Mouse (Mus musculus) left cerebral cortex, adult 18-20 months (tissue): Measurements from ENCODE around the gene Mboat2. TPM values are rescaled to one million over a fixed set of nuclear protein-coding genes. Genes with fewer than 3 reads are reported as not detected.

Experiments used
- DNase-seq, 2 experiments: peaks; one replicate each; pipeline ENCODE4 v3.0.0; 2021 to 2022; ENCODE audit warnings: low spot score in 2 of 2, mixed read lengths in 1 of 2
- total RNA-seq, 2 experiments: library from RNA; stranded (reverse); gene quantifications; 2 replicates each; pipeline ENCODE4 v1.2.3; 2021

The Mboat2 gene
- total RNA-seq, 2 experiments from 2014 or later = 85.0 to 94.7 TPM

DNA sequence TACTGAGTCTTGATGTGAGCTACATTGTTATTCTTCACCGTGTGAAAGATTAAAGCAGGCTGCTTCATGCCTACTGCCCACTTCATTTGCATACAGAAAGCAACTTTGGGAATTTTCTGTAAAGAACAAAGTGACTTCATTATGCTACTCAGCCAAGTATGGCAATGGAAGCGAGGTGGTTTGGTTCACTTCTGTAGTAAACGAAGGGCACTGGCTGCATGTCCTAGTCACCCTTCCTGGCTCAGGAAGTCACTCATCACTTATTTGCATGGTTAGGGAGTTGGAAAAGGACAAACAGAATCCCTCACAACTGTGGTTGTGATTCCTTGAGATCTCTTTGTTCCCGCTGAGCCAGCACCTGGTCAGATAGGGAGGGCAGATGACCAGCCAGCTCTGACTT lies 66.7 kb downstream of the Mboat2 start:
- no peak for DNase-seq

DNA sequence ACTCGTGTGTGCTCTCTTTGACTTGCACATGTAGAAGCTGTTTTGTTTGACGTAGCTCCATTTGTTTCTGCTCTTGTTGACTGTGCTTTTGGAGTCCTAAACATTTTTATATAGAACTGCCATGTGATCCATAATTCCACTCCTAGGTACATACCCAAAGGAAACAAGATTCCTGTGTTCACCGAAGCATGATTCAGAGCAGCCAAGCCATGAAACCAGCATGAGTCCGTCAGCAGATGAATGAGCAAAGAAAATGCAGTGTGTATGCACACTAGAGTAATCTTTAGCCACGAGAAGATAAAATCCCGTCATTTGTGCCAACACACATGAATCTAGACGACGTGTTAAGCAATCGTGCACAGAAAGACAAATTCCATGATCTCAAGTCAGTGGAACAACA lies 67.5 kb downstream of the Mboat2 start:
- DNase-seq = no peak

DNA sequence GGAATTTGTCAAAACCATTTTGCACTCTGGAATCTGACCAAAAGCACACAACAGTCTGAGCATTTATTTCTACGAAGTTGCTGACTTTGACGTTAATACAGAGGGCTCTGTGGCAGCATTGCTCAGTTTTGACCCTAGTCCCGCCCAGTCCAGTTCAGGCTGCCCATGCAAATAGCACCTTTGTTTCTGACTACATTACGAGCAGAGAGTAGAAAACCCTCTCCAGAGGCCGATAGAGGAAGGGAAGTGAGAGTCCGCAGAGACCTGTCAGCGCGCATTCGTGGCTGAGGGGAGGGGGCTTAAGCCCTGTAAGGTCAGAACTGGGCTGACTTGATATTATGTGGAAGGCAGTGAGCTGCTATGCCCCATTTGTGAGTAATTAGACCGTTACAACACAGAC lies 69.0 kb downstream of the Mboat2 start:
- DNase-seq = no peak

DNA sequence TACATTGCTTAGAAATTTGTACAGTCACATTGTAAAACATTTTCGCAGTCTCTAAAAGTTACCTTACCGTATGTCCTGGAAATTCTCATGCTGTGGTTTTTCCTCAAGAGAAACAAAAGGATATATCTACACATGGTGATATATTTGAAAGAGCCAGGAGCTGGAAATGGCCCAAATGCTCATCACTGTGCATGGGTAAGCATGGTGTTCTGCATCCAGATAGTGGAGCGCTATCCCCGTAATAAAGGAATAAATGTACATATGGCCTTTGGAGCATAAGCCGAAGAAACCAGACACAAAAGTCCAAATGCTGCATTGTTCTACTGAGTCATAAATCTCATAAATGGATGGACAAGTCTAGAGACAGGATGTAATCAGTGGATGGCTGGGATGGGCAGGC lies 72.1 kb downstream of the Mboat2 start:
- no peak for DNase-seq

DNA sequence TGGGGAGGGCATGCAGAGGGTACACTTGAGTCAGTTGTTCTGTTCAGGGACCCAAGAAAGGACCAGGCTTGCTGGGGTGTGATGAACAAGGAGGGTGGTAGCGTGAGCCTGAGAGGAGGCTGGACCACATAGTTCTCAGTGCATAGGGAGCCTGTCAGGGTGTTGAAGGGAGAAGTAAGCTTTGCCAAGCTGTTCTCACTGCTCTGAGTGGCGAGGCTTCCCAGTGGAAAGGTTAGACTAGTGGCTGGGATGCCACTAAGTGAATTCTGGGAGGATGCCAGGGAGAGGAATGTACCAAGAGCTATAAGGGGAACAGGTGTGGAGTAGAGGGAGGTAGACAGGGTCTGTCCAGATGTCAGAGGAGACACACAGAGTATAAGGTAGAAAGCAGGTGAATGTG lies 77.2 kb downstream of the Mboat2 start:
- DNase-seq = no peak

DNA sequence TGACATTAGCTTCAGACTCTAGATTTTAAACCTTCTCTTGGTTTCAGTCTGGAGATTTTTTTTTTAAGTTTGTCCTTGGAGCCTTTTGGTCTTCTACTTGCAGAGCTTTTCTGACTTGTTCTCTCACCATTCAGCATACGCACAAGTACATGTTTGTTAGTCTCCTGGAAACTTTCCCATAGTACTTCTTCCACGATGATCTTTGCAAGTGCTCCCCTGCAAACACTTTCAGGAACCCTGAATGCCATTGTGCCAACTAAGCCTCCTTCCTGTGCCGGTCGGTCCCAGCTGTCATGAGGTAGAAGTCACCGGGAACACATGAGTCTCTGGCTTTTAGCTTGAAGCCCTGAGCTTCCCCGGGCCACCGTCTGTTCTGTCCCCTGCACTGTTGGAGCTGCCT lies 79.0 kb downstream of the Mboat2 start:
- DNase-seq = no peak

DNA sequence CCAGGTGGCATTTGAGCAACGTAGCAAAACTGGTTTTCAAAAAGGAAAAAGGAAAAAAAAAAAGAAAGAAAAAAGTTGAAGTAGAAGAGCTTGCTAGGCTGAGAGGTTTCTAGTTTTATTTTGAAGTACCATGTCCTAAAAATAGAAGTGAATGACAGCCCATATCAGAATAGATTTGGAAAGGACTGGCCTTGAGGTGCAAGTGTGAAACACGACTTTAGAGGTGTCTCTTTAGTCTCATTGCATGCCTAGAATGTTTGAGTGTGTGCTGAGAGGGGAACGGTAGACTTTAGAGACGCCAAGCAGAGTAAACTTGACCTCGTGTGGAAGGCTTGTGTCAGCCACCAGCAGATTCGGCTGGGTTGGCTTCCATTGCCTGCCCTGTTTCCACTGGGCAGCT lies 81.5 kb downstream of the Mboat2 start:
- DNase-seq = no peak

DNA sequence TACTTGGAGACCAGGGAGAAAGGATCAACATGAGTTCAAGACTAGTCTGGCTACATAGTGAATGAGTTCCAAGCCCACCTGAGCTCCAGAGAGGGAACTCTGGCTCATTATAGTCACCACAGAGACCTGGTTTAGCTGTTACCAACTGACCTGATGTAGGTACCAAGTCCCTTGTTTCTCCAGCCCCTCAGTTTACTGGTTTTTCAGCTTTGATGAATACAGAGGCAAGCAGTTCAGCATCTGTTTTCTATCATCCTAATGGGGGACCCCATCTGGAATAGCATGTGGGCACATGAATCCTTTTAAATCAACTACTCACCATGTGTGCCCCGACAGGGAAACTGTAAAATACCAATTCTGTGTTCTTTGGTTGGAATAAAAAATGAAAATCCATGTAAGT lies 82.2 kb downstream of the Mboat2 start:
- DNase-seq = no peak

DNA sequence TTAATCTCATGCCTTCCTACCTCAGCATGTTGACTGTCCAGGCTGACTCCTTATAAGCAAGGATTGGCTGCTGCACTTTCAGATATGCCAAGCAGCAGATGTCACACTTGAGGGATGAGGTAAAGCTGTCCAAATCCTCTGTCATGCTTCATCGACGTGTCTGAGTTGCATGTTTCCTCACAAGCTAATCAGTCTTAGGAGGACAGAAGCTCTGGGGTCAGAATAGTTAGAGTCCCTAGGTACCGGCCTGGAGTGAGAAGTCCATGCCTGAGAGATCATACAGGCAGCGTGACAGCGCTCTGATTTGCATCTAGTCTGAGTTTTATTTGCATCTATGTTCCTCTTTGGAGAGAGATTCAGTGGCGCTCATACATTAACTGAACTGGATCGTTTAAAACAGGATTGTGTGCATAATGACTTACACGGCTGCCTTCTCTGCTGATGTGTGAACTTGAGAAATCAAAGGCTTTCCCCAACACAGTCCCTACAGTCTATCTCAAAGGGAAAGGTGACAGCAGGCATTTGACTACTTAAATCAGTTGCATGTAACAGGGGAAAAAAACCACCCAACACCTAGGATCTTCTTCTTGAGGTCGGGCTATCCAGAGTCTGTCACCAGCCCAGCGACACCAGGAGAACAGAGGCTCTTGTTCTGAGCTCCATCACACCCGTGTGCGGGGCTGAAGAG lies 88.0 kb downstream of the Mboat2 start:
- no peak for DNase-seq

DNA sequence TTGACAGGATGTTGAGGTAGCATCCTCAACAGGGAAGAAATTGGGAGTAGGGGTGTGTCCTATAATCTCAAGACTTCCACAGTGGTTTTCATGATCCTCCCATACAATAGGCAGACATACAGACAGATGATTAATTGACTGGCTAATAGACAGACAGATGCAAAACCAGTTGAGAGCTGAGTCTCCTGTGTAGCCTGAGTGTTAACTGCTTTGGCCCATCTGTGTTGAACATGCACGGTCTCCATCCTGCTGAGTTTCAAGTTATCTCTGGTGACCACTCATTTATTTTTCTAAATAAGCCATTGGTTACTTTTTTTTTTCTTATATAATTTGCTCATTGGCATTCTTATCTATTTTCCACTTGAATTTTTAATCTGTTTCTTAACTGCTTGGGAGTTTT lies 90.2 kb downstream of the Mboat2 start:
- DNase-seq = no peak

DNA sequence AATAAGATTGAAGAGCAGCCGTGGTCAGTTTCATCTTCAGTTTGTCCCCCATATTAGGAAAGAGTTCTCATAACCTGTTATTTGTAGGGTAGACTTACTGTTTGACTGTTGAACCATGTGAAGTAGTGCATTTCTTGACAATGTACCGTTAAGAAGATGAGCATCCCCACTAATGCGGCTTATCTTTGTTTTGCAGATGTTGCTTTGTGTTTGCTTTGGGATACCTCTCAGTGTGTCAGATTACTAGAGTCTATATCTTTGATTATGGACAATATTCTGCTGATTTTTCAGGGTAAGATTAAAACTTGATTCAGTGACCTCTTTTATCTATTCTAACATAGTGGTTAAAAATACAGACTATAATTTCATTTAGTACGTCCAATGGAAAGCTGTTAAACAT lies 93.3 kb downstream of the Mboat2 start:
- DNase-seq = no peak

DNA sequence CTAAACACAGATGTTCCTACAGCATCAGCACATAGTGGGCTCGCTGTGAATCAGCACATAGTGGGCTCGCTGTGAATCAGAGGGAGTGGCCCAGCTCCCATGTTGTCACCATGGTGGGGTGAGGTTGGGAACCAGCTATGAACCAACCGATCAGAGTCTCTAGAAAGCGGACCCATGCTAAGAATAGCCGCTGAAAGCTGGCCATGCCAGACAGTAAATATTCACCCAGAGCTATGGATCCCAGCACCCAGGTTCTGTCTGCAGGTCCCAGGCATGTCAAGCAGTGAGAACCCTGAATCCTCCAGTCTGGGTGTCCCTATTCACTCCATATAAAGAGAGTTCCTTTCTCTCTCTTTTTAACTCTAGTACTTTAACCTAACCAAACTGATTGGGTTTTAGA lies 94.6 kb downstream of the Mboat2 start:
- DNase-seq = no peak

DNA sequence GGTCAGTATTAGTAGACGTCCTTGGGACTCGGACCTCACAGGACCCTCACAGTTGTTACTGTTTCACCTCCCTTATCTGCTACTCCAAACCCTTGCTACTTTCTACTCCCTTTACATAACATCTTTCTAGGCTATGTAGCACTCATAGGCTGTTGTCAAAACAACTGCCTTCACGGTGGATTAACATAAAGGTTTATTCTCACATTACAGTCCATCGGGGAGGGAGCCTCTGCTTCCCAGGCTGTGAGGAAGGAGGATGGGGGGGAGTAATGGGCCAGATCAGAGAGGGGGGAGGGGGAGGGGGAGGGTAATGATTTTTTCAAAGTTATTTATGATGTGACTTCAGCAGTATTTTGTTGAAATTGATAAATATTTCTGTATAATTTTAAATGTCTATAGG lies 95.0 kb downstream of the Mboat2 start:
- DNase-seq = no peak

DNA sequence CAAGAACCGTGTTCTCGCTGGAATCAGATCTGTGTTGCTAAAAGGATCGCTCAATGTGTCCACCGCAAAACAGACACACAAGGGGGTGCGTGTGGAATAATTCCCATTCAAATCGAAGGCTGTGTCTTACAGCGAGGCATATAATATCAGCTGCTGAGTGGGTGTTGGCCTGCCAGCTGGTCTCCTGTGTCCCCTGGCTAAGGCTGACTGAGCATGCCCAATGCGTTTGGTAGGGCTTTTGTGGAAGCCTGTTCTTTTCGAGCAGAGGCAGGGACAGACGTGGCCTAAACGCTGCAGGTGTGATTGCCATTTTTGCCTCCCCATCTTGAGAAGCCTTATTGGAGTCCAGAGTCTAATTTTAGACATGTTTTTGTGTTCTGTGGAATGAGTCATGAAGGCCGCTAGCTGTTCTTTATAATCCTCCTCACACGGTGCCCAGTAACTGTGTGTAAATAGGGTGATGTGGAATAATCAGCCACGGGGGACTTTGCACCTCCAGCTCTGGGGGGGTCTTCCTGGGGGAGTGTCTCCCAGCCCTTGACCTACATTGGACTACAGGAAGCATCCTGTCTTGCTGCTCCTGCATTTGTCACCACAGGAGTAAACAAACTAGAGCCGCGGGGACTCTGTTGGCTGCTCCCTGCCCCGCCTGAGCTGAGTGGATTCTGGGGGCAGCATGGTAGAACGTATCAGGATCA lies 97.5 kb downstream of the Mboat2 start:
- DNase-seq = peak; percentile 82 to 88

DNA sequence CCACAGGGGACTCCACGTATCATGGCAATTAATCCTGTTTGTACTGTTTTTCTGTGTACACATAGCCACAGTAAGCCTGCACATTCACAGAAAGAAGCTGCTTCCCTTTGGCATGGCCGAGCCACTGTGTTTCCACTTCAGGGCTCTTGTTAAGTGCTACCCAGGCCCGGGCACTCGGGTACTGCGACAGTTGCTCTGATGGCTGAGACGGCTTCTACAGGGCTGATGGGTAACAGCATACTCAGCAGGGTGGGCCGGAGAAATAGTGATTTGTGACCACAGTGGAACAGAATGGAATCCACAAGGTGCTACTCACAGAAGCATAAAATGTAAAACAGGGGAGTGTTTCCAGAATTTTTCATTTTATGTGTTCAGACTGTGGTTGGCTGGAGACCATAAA lies 98.4 kb downstream of the Mboat2 start:
- DNase-seq = no peak

DNA sequence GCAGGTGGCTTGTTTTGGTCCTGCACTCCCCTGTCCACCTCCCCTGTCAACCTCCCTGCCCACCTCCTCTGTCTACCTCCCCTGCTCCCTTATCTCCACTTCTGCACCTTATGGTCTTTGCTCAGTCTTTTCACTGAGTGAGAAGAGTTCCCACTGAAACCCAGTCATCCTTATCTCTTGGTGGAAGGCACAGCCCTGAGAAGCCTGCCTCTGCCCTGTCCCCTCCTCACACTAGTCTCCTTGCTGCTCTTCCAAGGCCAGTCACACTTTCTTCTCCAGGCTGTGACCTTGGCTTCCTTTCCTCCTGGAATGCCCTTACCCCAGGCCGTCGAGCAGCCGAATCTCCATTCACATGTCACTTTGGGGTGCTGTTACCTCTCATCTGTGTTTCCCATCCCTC lies 100.1 kb downstream of the Mboat2 start:
- DNase-seq = no peak

DNA sequence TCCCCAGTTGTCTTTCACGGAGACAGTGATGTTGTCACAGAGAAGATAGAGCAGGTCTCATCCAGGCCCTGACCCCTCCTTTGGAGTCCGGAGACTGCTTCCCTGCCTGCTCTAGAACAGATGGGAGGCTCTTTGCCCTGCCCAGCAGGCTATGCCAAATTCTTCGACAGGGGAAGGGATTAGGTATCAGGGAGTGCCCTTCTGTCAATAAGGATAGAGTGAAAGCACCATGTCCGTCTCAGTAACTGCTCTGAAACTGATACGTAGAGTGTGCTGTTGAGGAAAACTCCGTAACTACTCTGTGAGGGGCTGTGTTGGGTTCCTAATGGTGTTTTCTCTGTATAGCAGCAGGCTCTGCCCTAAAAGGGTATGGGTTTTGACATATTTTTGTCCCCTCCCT lies 101.4 kb downstream of the Mboat2 start:
- DNase-seq = no peak

DNA sequence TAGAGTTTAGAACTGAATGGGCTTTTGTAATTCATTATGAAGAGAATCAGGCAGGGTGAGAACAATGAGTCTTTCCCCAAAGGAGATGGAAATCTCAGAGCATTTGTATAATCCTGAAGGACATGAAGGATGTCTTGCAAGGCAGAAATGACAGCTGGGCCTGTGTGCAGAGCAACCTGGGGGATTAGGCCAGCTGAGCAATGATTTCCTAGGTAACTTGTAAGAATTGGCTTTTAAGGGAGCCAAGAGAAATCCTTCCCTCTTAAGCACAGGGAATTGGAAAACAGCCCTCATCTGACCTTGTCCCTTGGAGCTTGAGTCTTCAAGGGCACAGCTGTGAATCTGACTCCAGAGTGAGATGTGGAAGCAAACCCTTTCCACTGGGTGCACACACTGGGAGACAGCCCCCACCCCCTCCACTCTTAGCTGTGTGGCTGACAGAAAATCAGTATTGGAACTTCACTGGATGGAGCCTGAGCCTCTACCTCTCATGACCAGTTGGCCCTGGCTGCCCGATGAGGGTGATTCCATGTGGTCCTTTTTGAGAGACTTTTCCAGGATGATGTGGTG lies 102.6 kb downstream of the Mboat2 start:
- DNase-seq = no peak

DNA sequence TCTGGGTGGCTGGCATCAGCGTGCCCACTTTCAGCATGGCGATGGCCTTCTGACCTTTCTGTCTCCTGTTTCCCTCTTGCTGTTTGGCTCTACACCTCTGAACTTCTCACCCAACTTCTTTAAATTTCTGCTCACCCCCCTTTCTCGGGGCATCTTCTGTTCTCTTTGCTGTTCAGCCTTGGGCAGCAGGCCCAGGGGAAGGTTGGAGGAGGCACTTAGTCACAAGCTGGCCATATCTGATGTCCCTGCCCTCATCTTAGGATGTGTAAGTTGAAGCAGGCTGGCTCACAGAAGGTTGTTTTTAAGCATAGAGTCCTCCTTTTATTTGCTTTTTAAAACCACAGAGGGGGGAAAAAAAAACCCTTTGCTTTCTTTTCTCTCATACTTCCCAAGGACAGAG lies 103.3 kb downstream of the Mboat2 start:
- DNase-seq = peak in 1 of 2 experiments; percentile 15

DNA sequence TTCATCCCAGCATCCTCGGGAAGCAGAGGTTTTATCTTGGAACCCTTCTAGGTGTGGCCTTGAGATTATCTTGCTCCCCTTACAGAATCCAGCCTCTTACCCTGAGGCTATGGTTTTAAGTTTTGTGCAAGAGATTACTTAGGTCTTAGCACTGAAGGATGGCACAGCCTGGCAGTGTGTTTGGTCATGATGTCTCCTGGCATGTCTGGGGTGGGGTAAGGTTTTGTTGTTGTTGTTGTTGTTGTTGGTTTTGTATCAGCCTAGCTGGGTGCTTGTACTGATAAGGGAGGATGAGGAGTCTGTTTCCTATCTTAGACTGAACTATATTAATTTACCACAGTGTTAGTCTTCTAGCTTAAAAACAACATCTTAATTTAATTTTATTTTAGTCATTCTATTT lies 105.6 kb downstream of the Mboat2 start:
- DNase-seq = no peak

DNA sequence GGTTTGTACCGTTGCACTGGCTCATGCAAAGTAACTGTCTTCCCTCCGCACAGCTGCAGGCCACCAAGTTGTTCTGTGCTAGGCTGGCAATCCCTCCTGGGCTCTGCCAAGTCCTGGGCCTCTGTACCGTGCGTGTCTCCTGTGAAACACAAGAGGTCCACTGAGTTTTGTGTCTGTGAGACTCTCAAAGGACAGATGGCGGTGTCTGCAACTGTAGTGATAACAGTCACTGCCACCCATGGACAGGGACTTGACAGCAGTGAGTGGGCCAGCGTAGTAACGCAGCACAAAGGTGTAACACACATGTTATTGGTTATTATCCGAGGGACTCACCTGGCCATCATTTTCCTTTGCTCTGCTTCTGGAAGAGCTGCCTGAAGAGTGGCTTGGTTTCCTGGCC lies 108.7 kb downstream of the Mboat2 start:
- no peak for DNase-seq

DNA sequence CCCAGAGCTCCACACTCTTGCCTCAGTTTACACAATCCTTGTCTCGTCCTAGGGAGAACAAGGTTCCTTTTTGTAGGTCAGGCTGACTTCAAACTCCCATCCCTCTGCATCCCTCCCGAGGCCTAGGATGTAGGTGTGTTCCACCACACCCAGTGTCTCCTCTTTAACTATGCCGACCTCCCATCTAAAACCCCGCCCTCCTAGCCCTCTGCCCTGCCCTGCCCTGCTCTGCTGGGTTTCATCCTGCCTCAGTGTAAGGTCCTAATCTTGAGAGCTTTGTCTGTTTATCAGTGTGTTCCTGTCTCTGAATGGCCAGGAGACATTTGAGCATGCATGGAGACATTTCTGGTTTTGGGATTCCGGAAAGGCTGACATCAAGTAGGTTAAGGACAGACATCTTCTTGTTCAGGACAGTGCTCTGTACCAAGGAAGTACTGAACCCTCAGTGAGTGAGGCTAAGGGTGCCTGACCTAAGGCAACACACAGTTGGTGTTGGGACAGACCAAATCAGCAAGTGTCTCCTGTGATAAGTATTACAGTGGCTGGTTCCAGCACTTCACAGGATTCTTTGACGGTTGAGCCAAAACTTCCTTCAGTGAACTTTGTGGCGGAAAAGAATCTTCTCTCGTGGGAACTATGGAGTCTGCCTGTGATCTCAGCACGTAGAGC lies 112.1 kb downstream of the Mboat2 start:
- no peak for DNase-seq
